Mouse (Mus musculus) heart, embryonic 16.5 days (tissue): ENCODE measurements around the gene Fut4. TPM values are rescaled to one million over a fixed set of nuclear protein-coding genes. Genes with fewer than 3 reads are reported as not detected.

ENCODE experiments used
- polyA plus RNA-seq: library from polyadenylated mRNA; unstranded; fragments of >200 nt; fragmentation: Nextera tagmentation; extraction: Ambion mirVana; gene quantifications from 2 replicates; pipeline ENCODE4 v1.2.1, GENCODE M21; 2015

The Fut4 gene
- polyA plus RNA-seq, 1 experiment from 2014 or later, result 1.2 TPM

Other genes with a start within 250 kb of the Fut4 start
- gene Amotl1, start 107.3 kb downstream of the Fut4 start, polyA plus RNA-seq, result 17.8 and 19.1 TPM in 2 replicates
- gene Piwil4, start 11.7 kb downstream of the Fut4 start, polyA plus RNA-seq, result 0.17 and 0.22 TPM in 2 replicates
- 0.42 and 0.72 TPM in 2 replicates for gene 1700012B09Rik, start 18.6 kb upstream of the Fut4 start, polyA plus RNA-seq
- gene Mre11a, start 32.3 kb upstream of the Fut4 start, polyA plus RNA-seq, result 12.0 and 14.4 TPM in 2 replicates
- 21.6 and 27.2 TPM in 2 replicates for gene Ankrd49, start 32.5 kb upstream of the Fut4 start, polyA plus RNA-seq
- gene Gpr83, start 107.8 kb upstream of the Fut4 start, polyA plus RNA-seq, result 1.3 and 3.0 TPM in 2 replicates
- gene Izumo1r, start 151.6 kb upstream of the Fut4 start, polyA plus RNA-seq, result 1.1 and 3.8 TPM in 2 replicates